Mouse (Mus musculus): Measurements from ENCODE around the gene Creb5.

DNA sequence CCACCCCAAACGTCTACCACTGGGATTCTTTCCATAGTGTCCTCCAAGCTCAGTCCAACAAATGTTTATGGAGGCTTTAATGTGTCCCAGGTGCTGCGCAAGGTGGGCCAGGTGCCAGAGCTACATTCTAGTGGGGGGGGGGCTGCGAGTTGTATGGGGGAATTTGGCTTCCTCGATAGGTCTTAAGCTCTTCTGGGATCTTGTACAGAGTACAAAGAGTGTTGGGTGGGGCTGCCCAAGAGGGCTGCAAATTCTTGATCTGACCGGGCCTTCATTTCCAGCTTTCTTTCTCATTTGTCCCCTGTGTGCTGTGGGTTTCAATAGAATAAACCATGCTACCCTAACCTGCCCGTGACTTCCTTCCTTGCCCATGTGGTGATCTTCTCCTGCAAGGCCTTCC is 114.3 kb downstream of the Creb5 start:
- TF ChIP-seq POLR2A (IDR thresholded peaks at IDR 0.05; ENCODE audit: borderline replicate concordance, insufficient read depth, low read length) (no peak), CTCF (IDR thresholded peaks at IDR 0.05; ENCODE audit: borderline replicate concordance, insufficient read depth, low read depth, low read length) (no peak)

All from cerebellum, adult 2 months (tissue).